Mouse (Mus musculus) MEL-GATA-1-ER (cell line): Measurements from ENCODE around the gene Cpa4.

ENCODE experiments used
- DNase-seq: peaks from one replicate; pipeline ENCODE4 v3.0.0-alpha.2; 2012; ENCODE audit warnings: low read depth; ENCODE audit errors: extremely low read depth

Gene Cpa4

DNA sequence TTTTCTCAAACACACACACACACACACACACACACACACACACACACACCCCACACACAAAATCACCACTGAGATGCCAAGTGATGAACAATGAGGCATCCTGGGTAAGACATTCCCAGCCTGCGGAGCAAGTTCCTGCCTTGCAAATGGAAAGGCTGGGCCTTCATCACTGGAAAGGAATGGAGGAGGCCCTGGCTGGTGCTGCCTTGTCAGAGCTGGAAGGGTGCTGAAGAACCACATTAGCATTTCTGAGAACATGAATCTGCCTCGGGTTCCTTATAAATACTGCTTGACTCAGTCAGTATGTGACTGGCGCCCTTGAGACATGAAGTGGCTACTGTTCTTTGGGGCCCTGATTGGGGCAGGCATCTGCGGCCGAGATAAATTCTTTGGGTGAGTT lies at the start of gene Cpa4:
Gene Cpa4 (plus strand): TSS at position 301 of the 400 bp plus-strand sequence.
- no peak for DNase-seq

DNA sequence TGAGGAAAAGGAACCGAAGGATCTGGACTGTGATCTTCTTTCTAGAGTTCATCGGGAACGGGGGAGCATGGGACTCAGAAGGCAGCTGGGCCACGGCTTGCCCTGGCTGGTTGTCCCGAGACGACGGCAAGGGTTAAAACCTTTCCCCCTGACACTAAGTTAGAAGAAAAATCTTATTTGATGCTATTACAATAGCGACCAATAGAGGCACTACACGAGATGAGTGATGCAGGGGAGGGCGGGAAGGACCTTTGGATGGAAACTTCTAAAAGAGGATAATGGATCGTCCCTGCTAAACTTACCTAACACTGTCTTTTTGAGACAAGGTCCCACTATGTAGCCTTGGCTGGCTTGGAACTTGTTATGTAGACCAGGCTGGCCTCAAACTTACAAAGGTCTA lies 47.8 kb upstream of the Cpa4 start:
- no peak for DNase-seq

DNA sequence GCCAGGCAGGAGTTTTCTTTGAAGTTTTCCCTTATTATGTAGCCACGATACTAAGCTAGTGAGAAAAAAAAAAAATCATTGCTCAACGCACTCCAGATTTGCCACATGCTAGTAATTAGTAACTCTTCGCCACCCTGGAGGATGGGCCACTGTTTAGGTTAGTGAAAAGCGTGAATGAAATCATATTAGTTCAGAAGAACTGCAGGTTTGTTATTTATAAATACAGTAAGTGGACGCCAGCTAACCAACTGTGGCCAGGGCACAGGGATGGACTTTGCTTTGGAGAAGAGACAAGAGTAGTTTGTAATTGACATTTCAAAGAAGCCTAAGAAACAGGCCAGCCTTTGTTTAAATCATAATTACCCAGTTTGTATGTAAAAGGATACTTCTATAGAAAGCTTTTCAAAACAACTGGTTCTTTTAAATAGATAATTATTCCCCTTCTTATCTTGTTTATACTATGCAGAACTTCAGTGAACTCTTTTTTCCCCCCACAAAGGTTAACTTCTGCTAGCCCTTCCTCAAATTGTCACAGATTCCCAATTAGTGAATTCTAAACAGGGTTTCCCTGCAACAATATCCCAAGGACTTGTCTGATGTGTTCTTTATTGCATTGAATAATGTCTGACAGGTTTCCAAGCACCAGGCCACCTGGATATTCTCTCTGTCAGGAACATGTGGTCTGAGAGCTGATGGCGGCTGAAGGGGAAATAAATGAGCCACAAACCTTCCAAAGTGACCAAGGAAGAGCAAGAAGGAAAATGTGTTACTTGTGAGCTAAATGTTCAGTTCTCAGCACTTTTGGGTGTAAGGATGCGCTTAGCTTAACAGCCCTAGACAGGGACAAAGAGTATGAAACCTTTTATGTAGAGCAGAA lies 42.5 kb upstream of the Cpa4 start:
- no peak for DNase-seq

DNA sequence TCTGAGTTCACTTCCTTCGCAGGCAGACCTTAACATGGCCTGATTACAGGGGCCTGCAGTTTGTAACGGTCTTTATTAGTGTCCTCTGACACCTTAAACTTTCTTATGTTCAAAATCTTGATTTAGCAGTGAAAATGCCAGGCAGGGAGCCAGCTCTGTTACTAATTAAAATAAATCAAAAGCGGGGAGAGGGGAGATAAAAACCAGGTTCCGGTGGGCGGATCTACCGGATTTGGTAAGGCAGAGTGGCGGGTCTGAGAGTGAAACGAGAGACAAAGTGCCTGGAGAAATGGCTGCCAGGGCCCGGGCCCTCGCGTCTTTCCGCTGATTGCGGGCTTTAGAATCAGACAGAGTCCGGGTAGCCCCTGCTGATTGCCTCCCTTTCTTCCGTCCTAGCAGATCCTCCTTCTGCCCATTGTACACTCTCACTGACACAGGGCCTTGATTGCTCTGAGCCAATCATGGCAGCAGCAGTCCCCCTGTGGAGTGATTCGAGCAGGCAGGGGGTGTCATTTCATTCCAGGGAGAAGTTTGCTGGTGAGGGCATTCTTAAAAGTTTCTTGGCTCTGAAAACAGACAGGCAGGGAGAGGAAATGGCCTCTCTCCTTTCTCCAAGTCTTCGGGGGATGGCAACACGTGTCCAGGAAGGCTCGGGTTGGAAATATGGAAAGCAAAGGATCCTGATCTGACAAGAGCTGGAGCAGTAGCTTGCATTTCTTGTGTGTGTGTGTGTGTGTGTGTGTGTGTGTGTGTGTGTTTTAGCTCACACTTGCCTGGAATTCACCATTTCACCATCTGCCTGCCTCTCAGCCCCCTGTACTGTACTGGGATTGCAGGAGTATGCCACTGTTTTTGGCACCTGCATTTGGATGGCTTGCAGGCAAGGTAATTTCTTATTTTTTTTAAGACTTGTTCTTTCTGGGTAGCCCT lies 41.3 kb upstream of the Cpa4 start:
- no peak for DNase-seq

DNA sequence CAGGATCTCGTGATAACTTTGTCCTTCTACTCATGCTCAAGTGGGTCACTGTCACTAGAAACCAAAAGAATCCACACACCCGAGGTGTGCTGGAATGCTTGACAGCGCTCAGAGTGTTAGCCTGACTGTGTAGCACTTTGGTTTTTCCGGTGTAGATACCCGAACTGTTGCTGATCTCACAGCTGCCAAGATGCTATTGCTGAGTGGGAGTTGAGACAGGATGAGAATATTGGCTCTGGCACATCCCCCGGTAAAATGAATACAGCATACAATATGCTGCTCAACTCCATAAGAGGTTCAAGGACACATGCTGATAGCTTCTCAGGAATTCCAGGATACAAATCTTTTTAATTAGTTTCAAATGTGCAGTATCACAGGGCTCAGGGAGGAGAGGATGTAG lies 39.4 kb upstream of the Cpa4 start:
- DNase-seq: no peak

DNA sequence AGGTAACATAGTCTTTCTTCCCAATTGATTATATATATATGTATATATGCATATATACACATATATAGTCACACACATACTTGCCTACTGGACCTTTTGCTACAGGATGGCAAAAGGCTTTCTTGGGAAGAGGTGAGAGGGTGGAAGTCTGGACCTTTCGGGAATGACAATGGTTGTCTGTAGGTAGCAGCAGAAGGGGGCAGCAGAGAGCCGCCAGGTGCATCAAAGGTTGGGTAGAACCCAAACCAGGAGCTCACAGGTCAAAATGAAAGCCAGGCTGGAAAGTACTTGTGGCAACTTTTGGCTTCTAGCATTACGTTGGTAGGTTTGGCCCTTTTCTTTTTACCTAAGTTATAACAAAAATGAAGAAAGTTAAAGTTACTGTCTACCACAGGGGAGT lies 32.8 kb upstream of the Cpa4 start:
- DNase-seq: peak; percentile 4

DNA sequence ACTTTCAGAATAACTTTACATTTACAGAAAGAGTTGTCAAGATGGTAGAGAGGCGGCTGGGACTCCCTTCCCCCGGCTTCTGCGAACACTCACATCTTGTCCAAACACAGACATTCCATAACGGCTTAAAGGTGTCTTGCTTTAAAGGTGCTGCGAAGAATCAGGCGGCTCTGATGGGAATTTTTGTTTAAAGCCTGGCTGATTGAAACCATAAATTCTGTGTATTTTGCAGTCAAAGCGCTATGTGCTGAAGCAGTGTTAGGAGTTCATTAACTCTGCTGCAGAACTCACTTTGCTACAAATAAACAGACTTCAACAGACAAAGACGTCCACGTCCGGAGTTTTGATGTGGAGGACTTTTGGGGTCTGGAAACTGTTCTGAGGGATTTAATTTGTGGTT lies 29.9 kb upstream of the Cpa4 start:
- no peak for DNase-seq

DNA sequence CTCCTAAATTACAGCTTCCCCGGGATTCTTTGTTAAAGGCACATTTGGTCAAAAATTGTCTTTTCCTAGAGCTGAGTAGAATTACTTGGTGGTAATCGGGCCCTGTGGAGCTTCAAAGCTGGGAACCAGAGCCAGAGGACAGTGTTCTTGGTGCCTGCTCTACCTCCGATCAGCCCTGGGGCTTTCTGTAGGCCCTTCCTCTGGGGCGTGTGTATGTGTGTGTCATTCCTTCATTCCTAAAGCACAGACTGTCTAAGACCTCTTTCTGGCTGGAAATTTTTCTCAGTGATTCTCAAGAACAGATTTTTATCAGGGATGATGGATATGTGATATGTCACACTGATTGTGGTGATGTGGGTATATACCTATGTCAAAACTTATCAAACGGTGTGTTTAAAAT lies 29.4 kb upstream of the Cpa4 start:
- no peak for DNase-seq

DNA sequence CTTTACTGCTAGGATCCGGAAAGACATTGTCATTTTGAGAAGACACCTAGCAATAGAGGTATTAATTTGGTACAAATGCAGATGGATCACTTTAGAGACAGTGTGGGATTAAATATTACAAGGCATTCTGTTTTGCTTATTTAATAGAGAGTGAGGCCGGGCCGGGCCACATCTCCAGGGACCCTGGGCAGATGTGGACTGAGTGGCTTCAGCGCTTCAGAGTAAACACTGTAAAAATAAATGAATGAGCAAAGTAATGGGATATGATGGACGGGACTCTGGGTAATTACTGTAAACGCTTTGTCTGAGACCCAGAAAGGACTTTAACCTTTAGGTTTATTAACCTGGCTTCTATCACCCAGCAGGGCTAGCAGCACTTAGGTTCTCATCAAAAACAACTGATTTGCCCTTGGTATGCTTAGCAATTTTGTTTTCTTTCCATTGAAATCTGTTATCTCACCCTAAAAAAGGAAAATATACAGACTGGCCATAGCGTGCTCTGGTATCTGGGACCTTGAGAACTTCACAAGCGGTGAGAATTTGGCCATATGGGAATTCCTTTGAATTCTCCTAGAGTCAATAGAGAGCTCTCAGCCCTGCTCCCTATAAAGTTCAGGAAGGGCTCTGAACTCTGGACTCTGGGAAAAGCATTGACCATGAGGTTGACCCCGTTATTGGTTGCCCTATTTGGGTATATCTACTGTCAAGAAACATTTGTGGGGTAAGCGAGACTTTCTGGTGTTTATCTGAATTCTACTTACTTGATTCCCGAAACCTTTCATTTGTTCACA lies 27.0 kb upstream of the Cpa4 start, which contains the start of gene Cpa2:
Gene Cpa2 (plus strand): TSS at position 574 of the 791 bp plus-strand sequence.
- no peak for DNase-seq

DNA sequence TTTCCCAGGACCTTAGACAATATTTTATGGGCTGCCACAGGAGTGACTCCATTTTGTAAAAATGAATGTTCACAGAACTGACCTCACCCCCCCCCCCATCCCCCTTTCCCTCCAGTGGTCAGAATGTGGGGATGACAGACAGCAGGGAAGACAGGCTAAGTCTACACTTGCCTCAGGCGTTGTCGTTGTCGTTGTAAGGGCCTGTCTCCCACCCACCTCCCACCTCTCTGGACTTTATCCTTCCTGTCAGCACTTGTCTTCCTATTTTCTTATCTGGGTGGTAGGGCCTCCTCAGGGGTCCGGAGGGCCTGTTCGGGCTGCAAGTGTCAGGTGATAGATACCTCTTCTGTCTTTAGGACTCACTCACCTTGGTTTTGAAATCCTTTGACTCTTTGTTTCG lies 25.9 kb upstream of the Cpa4 start:
- no peak for DNase-seq

DNA sequence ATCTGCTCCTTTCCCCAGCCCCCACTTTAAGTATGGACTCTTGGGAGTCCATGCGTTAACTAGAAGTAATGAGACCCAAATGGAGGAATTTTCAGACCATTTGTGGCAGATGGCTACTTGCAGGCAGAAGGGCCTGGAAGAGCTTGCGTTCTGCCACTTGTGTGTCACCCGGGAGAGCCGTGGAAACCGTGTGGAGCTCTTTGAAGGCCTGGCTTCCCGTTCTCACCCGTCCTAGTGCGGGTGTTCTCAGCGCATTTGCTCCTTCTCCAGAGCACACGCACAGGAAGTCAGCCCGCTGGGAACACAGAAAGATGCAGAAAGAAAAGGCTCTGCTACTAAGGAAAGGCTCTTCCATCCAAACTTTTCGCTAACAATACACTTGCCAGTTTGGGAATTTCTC lies 25.1 kb upstream of the Cpa4 start:
- DNase-seq: no peak

DNA sequence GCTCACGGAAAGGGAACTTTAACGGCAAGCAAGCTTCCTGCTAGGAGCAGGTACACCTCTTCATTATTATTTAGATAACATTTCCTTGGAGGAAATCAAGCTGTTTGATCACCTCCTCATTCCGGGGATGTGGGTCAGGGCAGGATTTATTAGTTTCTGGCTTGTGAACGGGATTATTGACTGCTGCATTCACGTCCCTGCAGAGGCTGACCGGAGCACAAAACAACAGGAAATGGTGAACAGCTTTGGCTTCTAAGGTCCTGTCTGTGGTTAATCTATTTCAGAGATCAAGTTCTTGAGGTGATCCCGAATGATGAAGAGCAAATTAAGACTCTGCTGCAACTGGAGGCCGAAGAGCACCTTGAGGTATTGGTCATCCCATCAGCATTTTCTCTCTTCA lies 24.3 kb upstream of the Cpa4 start:
- no peak for DNase-seq

DNA sequence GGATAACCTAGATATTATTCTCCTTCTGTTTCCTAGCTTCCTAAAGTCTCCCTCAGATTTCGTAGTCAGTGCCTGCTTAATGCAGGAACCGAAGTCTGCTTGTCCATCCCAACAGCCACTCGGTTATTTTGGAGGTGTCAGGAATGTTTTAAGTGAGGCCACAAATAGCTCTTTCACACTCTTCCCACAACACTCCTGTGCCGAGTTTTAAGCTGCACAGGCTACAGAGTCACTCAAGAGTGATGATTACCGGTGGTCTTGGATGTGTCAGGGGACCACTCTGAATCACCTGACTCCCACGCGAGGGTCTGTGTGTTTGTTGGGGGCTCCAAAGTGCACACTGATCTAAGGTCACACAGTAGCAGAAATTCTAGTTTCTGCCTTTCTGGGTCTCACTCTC lies 22.5 kb upstream of the Cpa4 start:
- no peak for DNase-seq

DNA sequence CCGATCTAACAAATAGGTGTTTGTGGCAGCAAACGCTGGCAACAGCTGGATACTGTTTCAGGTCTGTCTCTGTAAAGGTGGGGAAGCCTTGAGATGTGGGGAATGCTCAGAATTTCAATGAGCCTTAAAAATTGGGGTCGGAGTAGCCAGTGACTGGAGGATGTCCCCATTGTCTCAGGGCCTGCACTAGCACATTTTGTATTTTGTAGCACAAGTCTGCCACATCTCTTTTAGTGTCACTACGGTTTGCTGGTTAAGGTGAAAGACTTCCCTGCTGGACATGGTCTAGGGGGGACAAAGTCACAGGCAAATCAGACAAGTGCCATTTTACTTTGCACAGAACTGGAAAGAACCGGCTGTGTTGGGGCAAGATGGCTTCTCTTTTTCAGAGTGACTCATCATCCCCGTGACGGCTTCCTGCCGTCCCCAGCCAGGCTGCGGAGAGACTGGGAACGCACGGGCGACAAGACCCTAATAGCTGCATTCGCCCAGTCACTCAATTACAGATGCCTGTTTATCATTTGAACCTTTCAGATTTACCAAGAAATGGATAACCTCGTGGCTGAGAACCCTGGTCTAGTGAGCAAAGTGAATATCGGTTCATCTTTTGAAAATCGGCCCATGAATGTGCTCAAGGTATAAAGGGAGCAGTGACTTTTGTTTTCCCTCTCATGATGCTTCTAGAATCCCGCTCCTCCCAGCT lies 21.4 kb upstream of the Cpa4 start:
- DNase-seq: peak; percentile 12

DNA sequence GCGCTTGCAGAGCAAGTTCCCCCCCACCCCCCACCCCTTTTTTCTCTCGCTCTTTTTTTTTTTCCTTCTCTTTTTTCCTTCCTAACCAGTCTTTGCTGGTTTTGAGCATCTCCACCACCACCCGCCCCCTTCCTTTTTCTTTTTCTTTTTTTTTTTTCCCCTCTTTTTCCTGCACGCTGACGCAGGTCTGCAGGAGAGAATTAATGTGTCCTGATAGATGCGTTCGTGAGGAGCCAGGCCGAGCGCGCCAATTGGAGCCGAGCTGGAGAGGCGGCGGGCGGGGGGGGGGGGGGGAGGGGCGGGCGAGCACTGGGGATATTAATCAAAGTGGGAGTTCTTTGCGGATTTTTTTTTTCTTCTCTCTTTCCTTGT lies 20.9 kb upstream of the Cpa4 start:
- DNase-seq: peak; percentile 9

DNA sequence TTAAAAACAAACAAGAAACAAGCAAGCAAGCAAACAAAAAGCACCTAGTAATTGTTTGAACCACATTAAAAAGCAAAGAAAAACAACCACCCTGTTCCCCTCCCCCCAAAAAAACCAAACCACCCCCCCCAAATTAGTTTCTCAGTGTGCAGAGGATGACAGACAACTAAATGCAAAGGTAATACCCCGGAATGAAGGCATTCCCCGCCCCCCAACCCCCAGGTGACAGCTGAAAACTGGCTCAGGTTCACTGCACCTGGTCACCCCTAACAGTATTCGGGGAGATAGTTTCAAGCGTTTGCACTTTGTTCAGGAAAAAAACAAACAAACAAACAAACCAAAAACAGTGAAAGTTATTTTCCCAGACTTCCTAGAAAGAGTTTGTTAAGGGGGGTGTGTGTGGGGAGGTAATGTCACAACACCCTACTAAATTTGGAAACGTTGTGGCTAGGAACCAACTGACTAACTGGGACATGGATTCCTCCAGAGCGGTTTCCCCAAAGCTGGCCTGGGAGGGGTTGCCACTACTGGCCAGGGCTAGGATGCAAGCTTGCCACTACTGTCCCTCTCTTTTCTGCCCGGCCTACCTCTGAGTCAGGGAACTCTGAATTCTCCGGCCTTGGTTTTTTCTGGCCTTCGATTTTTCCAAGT lies 20.4 kb upstream of the Cpa4 start:
- no peak for DNase-seq

DNA sequence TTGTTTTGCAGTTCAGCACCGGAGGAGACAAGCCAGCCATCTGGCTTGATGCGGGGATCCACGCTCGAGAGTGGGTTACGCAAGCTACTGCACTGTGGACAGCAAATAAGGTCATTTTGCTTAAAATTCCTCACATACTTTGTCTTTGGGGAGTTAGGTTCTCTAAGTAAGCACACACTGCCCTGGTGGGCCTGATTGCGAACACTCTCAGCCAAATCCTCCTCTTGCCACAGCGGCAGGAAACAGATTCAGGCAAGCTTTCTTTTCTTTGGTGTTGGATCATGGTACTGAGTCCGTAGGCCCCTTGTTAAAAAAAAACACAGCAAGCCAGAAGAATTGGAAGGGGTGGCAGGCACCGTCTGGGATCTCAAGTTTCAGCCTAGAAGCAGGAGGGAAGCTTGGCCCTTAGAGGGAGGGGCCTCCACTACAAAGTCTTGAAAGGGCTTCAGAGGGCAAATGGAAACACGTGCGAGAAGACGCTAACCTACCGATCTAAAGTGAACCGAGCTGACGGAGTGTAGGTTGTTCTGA lies 18.9 kb upstream of the Cpa4 start:
- DNase-seq: no peak

DNA sequence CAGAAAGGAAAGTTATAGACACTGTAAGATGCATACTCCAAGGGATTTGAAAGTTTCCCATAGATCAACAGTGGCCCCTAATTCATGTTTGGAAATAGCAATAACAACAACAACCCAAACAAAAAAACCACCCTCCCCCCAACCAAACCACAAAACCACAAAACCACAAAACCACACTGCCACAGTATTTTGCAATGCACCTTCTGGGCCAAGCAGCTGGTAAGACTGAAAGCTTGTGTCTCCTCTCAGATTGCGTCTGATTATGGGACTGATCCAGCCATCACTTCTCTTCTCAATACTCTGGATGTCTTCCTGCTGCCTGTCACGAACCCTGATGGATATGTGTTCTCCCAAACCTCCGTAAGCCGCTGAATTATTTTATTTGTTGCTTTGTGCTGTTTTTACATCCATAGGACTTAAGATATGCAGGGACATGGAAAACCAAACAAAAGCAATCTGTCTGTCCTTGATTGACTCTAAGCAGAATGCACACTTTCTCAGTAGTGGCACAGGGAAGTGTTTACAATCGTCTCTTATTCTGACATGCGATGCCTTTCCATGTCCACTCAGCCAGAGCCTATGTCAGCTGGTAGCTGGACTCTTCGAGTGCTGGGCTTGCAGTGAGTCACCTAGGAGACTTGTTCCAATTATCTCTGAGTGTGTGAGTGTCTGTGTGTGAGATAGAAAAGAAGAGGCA lies 17.5 kb upstream of the Cpa4 start:
- no peak for DNase-seq

DNA sequence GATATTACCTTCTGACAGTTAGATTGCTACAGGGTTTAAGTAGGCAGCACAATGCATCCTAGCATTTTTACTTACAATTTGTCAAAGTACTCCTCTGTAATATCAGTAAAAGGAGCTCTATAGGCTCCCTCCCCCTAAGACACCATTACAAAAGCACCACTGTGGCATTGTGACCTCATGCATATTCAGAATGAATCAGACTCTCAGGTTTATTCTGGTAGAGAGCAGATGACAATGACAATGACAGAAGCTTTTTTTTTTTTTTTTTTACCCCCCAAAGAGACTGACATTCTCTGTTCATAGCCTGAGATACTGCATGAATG lies 17.0 kb upstream of the Cpa4 start:
- DNase-seq: no peak
